Mouse (Mus musculus): ENCODE data around the gene Tax1bp1.

DNA sequence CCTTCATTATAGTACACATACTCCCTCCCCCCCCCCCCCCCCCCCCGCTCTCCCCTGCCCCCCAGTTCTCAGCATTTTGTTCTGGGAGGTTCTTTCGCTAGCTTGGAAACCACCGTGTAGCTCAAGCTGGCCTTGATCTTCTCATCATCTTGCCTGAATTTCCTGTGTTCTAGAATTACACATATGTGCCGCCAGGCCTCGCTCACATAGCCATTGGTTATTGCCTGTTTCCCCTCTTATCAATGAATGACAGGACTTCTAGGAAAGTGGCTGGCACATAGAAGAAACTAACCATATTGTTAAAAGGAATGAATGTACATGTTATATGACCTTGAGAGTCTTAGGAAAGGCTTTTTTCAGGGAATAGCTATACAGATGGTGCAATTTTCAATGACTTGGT, 21.7 kb upstream of the Tax1bp1 start:
- TF ChIP-seq CTCF (IDR thresholded peaks at IDR 0.05) (no peak), EP300 (IDR thresholded peaks at IDR 0.05) (no peak)
